Mouse (Mus musculus) embryonic facial prominence, embryonic 15.5 days (tissue): ENCODE results near the gene Crim1. TPM values are rescaled to one million over a fixed set of nuclear protein-coding genes. Genes with fewer than 3 reads are reported as not detected.

Source experiments
- microRNA-seq: library from miRNA; unstranded; fragments of <30 nt; microRNA quantifications from one replicate; pipeline ENCODE4, GENCODE M21; 2016; ENCODE audit warnings: borderline number of aligned reads
- polyA plus RNA-seq: library from polyadenylated mRNA; unstranded; fragments of >200 nt; fragmentation: Nextera tagmentation; extraction: Ambion mirVana; gene quantifications from 2 replicates; pipeline ENCODE4 v1.2.1, GENCODE M21; 2015

Crim1 gene
- polyA plus RNA-seq, 1 experiment from 2014 or later, result 7.2 TPM

Small RNA genes within 50 kb of the gene (microRNA-seq; reads per million reads assigned to microRNA genes)
- gene Gm25069, result not detected

Other genes starting within 250 kb of the Crim1 start
- 37.6 and 40.8 TPM in 2 replicates for gene Fez2, start 217.9 kb downstream of the Crim1 start, polyA plus RNA-seq